Mouse (Mus musculus): ENCODE measurements around the gene Hcn2.
"Not testable (repeated sequence)": the region's sequence is repeated elsewhere in the genome, so short reads cannot be mapped to it uniquely, and the experiment has no call there.

The Hcn2 gene

GRCm38 (mm10) chr10:79745898-79746773 lies 29.7 kb downstream of the Hcn2 start, which contains the start of gene Polrmt:
TSS of gene Polrmt (minus strand) at chr10:79746581.
- DNase-seq: peak; percentile 98

DNA sequence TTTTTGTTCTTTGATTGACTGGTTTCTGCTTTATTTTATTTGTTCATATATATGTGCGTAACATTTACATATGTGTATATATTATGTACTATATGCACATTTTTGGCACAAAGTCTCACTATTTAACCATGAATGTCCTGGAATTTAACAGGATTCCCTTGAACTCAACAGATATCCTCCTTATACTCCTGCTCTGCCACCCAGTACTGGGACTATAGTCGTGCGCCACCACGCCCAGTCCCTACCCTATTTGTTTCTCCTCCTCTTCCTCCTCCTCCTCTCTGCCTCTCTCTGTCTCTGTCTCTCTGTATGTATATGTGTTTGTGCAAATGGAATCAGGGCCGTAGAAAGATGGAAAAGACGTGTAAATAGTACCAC lies 30.3 kb downstream of the Hcn2 start:
- DNase-seq: no peak

DNA sequence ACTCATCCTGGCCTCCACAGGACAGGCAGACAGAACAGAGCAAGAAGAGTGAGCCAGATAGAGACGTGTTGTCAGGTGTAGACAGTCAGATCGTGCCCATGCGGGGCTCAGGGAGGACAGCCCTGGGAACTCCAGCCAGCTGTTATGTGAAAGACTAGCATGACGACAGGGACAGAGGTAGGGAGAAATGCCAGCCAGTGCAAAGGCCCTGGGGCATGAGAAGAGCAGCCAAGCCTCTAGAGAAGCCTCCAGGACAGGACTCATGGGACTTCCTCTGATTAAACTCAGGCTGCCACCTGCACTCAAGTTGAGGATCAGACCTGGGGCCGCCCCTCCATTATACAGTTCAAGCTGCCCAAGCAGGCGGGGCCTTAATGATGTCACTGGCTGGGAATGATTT lies 32.1 kb downstream of the Hcn2 start:
- no peak for DNase-seq

GRCm38 (mm10) chr10:79754856-79755516 lies 38.6 kb downstream of the Hcn2 start, which contains the start of gene Fgf22:
TSS of gene Fgf22 (plus strand) at chr10:79755076.
- DNase-seq: peak; percentile 88

DNA sequence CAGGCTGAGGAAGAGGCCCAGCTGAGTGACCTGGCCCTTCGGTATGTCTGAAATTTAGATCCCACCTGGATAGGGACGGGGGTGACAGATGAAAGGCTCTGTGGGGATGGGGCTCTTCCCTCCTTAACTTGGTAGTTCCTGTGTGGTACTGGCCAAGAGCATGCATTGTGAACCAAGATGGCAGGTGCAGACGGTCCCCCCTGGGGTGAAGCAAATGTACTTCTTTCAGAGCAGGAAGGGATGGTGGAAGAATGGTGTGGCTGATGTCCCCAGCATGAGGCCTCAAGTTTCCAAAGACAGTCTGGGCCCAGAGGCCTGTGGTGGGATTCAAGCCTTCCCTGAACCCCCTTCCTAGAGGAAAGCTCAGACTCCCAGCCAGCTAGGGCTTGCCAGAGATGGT lies 39.4 kb downstream of the Hcn2 start:
- DNase-seq: no peak

- no peak for DNase-seq
Observed at GRCm38 (mm10) chr10:79756660-79757059, 40.2 kb downstream of the Hcn2 start.

GRCm38 (mm10) chr10:79759675-79760074 lies 43.2 kb downstream of the Hcn2 start:
- not testable (repeated sequence) for DNase-seq

DNA sequence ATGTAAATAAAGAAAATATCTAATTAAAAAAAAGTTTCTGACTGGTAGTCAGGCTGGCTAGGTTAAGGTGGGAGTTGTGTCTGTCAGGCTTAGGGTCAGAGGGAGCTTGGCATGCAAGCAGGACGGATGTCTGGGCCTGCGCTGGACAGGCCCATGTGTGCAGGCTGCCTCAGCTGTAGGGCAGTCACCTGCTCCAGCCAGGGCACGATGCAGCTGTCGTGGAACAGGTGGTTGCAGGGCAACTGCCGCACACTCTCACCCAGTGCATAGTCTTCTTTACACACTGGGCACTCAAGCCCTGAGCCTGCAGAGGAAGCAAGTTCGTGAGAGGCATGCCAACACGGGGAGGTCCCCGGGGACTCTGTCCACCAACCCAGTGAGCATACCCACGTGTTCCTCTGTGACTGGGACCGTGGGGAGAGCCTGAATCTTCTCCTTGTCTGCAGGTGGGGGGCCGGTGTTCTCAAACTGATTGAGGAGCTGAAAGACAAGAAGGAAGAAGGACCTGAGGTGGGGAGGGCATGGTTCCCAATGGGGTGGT lies 44.2 kb downstream of the Hcn2 start:
- DNase-seq: no peak

DNA sequence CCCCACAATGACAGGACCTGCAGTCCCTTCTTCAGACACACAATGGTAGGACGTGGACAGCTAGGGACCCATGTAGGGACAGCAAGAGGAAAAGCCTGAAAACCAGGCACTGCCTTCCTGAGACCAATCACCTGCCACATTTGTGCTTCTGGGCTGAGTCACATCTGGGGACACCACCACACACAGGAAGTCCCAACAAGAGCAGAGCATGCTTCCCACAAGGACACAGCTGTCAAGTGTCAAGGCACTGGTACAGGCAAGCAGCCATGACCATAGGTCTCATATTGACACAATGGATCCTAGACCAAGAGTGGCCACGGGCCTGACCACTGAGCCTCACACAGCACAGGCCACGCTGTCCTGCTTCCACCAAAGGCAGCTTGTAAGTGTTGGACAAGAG lies 46.4 kb downstream of the Hcn2 start:
- no peak for DNase-seq

- DNase-seq: no peak
Observed at GRCm38 (mm10) chr10:79764234-79764633, 47.8 kb downstream of the Hcn2 start.

- peak; percentile 44 for DNase-seq
Observed at GRCm38 (mm10) chr10:79765228-79765745, 48.9 kb downstream of the Hcn2 start.

DNA sequence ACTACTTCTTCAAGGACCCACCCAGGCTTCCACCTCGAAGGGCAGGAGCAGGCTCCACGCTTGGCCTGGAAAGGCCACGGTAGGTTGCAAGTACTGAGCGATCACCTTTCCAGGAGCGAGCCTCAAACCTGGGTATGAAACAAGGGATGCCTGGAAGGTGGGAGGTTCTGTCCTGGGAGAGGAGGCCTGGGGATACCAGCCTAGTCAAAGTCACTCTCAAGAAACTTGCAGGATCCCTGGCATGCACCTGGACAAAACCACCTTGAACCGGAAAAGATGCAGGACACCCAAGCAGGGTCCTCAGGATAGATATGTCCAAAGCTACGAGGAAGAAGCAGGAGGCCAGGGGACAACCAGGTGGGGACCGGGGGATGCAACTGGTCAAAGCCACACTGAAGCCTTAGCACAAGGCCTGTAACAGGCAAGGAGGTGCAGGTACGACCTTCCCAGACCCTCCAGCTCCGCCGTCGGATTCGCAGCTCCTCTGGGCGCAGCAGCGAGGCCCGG lies 49.6 kb downstream of the Hcn2 start:
- no peak for DNase-seq

- DNase-seq: peak; percentile 100
Observed at GRCm38 (mm10) chr10:79766508-79767325, 50.3 kb downstream of the Hcn2 start, which contains the start of gene Rnf126. TSS of gene Rnf126 (minus strand) at chr10:79766952.

DNA sequence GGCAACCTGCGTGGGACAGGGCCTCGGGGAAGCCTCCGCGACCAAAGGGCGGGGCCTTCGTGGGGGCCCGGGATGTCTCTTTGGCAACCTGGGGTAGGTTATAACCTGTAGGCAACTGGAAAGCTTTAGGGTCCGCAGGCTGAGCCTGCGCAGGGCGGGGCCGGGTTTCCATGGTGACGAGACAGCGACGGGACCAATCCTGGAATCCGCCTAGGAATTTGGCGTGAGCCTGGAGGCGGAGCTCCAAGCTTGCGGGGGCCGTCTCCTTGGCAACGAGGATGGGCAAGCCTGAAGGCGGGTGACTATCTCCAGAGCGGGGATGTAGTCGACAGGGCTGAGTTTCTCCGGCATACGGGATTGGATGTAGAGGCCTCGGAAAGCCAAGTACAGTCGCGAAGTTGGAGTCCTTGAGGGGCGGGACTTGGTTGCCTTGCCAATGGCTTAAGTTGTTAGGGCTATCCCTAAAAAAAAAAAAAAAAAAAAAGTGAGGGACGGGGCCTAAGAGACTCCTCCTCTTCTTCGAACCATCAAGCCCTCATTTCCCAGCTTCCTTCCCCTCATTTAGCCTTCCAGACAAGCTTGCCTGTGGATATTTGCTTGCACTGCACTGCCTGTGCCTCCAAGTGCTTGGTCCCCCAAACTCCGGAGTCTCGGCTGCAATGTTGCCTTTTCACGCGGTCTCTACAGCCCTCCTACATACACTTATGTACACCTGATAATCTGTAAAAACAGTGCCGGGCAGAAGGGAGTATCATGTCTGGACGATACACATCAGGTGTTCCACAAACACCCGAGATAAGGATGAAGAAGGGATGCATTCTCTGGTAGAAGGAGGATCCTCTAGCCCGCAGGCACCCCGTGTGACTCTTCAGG lies 51.2 kb downstream of the Hcn2 start:
- peak; percentile 95 for DNase-seq

GRCm38 (mm10) chr10:79768400-79768799 lies 52.0 kb downstream of the Hcn2 start:
- DNase-seq: peak; percentile 87

DNA sequence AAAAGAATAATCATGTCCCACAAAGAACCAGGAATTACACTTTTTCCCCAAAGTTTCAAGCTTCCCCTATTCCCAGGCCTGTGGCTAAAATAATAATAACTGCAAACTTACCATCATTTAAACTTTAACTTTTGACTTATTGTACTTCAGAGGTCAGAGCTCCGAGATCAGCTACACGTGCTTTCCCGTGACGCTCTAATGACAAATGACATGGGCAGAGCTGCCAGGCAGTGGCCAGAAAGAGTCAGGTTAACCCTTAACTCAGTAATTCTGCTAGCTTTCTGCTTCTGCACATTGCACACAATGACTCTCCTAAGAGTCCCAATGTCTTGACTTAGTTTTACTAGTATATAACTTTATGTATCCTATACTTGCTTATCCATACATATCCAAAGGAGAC lies 52.9 kb downstream of the Hcn2 start:
- DNase-seq: peak; percentile 64

- no peak for DNase-seq
Observed at GRCm38 (mm10) chr10:79772320-79772719, 55.9 kb downstream of the Hcn2 start.

- DNase-seq: no peak
Observed at GRCm38 (mm10) chr10:79773208-79773607, 56.8 kb downstream of the Hcn2 start.

DNA sequence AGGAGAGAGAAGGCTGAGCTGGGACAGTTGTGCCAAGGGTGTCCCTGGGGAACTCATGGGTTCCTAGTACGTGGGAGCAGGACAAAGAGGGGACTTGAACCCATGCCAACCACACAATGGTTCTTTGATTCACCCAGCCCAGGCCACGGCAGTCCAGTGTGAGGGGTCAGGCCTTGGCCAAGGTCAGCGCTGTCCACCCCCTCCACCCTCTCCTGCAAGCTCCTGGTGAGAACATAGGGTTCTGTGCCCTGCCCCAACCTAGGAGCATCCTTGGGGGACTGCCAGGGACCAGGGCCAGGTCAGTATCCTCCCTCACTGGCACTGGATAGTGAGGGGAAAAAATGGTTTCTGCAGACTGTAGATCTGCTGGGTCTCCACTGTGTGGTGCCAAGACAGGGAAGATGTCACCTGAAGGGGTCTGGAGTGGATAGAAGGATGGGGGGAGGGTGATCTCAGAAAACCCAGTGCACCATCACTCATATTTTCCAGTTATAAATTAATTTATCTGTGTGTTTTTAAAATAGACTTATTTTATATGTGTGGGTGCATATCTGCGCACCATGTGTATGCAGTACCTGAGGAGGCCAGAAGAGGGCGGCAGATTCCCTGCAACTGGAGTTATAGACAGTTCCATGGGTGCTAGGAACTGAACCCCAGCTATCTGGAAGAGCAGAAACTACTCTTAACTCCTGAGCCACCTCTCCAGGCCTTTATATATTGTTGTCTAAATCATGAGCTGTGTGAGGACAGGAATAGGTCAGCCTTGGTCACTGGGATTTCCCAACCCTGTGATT lies 58.2 kb downstream of the Hcn2 start:
- DNase-seq: no peak

DNA sequence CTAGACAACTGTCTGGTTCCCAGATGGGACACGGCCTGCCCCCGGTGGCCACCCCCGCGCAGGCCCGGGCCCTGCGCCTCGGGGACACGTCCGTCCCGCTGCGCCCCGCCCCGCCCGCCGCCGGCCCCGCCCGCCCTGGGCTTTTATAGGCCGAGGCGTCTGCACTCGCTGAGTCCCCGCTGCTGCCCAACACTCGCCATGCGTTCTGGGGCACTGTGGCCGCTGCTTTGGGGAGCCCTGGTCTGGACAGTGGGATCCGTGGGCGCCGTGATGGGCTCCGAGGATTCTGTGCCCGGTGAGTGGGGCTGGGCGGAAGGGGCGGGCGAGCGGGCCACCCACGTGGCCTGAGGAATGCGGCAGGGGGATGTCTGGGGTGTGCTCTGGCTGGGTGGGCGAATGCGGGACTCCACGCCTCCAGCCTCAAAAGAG lies 60.7 kb downstream of the Hcn2 start, which contains the start of gene Fstl3:
Gene Fstl3 (plus strand): TSS at position 170 of the 429 bp plus-strand sequence.
- peak; percentile 60 for DNase-seq
